Mouse (Mus musculus) small intestine, adult 2 months (tissue): Measurements from ENCODE around the gene Elk4.

Source experiments
- CTCF ChIP-seq: fragments of 200-500 bp; IDR thresholded peaks from 2 replicates; pipeline ENCODE4 v1.5.1; 2012; ENCODE audit warnings: low read depth, mild to moderate bottlenecking, control low read depth, inconsistent platforms, low read length, moderate library complexity, mixed read lengths; ENCODE audit not compliant: insufficient replicate concordance, insufficient read length; ENCODE audit errors: extremely low read depth
- POLR2A ChIP-seq: fragments of 200-500 bp; IDR thresholded peaks from 2 replicates; pipeline ENCODE4 v1.6.1; 2012; ENCODE audit warnings: low read depth, mild to moderate bottlenecking, control low read depth, inconsistent platforms, low read length, moderate library complexity

- TF ChIP-seq POLR2A = no peak
- TF ChIP-seq CTCF = no peak
Observed at GRCm38 (mm10) chr1:132061750-132062541, 54.5 kb downstream of the Elk4 start.
